Mouse (Mus musculus): ENCODE results near the gene Pnkp.

DNA sequence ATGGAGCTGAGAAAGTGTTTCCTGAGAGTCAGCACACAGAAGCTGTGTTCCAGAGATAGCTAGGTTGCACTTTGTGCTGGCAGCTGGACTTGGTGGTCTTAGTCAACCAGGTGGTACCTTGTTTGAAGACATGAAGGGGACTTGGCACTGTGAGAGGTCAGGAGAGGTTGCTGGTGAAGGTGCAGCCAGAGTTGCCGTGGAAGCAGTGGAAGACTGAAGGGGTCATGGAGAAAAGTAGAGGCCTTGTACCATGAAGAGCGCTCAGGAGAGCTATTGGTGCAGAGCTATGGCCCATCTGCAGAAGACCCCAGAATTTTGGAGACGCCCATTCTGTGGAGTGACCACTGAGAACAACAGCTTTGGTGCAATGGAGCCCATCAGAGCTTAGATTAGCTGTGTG lies 47.5 kb upstream of the Pnkp start:
- TF ChIP-seq GATA1 (IDR thresholded peaks at IDR 0.05; ENCODE audit: borderline replicate concordance, low read length) (no peak), FLI1 (IDR thresholded peaks at IDR 0.05; ENCODE audit: low read length) (no peak)
